Mouse (Mus musculus) thymus, adult 2 months (tissue): Measurements from ENCODE around the gene Lpar1.

Experiments used
- CTCF ChIP-seq: fragments of 200-500 bp; IDR thresholded peaks from 2 replicates; pipeline ENCODE4 v1.5.1; 2012; ENCODE audit warnings: mild to moderate bottlenecking, control low read depth, low read length, moderate library complexity, borderline replicate concordance; ENCODE audit not compliant: control insufficient read depth, poor library complexity, insufficient read depth; ENCODE audit errors: extremely low read depth
- POLR2A ChIP-seq: fragments of 200-500 bp; IDR thresholded peaks from 2 replicates; pipeline ENCODE4 v1.6.1; 2012; ENCODE audit warnings: mild to moderate bottlenecking, low read length, control low read depth, moderate library complexity; ENCODE audit not compliant: control insufficient read depth, poor library complexity, insufficient read depth; ENCODE audit errors: extremely low read depth

GRCm38 (mm10) chr4:58401973-58402501 lies 151.7 kb downstream of the Lpar1 start:
- TF ChIP-seq POLR2A, result no peak
- TF ChIP-seq CTCF, result no peak
